Mouse (Mus musculus) left cerebral cortex, postnatal 25 days (tissue): ENCODE measurements around the gene Cyp4x1. TPM values are rescaled to one million over a fixed set of nuclear protein-coding genes. Genes with fewer than 3 reads are reported as not detected.

ENCODE experiments used
- DNase-seq, 2 experiments: peaks; one replicate each; pipeline ENCODE4 v3.0.0; 2022; ENCODE audit warnings: low spot score in 2 of 2, mixed read lengths in 1 of 2
- intact Hi-C: fragments of 180-260 bp; cut with DNase I; formaldehyde crosslinking; loops from one replicate; pipeline ENCODE4 v1.15.1; 2025
- total RNA-seq, 2 experiments: library from RNA; stranded (reverse); gene quantifications; 2 replicates each; pipeline ENCODE4 v1.2.3; 2021

The Cyp4x1 gene
- total RNA-seq, 2 experiments from 2014 or later, result 11.6 to 13.8 TPM

- intact Hi-C loops, result no loop called here
Measured at GRCm38 (mm10) chr4:115094056-115094455, 40.0 kb downstream of the Cyp4x1 start.

GRCm38 (mm10) chr4:115093331-115093864 is 40.7 kb downstream of the Cyp4x1 start:
- intact Hi-C loops, result no loop called here
- DNase-seq, result no peak

More at GRCm38 (mm10) chr4:115094056-115094455, 40.0 kb downstream of the Cyp4x1 start:
- DNase-seq, result no peak

GRCm38 (mm10) chr4:115091806-115092205 is 42.3 kb downstream of the Cyp4x1 start:
- intact Hi-C loops, result no loop called here
- no peak for DNase-seq

- DNase-seq, result no peak
- intact Hi-C loops, result no loop called here
Measured at GRCm38 (mm10) chr4:115090592-115090991, 43.5 kb downstream of the Cyp4x1 start.

GRCm38 (mm10) chr4:115088611-115089338 is 45.3 kb downstream of the Cyp4x1 start, which contains the start of gene Pdzk1ip1:
Pdzk1ip1 (plus strand) TSS chr4:115088708.
- intact Hi-C loops, result no loop called here
- no peak for DNase-seq

GRCm38 (mm10) chr4:115086763-115087415 is 47.2 kb downstream of the Cyp4x1 start:
- intact Hi-C loops, result no loop called here
- no peak for DNase-seq

- intact Hi-C loops, result no loop called here
Measured at GRCm38 (mm10) chr4:115086257-115086656, 47.8 kb downstream of the Cyp4x1 start.

GRCm38 (mm10) chr4:115085522-115086095 is 48.5 kb downstream of the Cyp4x1 start:
- DNase-seq, result peak; percentile 41 to 52
- intact Hi-C loops, result loop anchor here (2.0 kb wide), 2 partner anchors 37 to 47 kb away; no protein-coding TSS in a partner anchor

More at GRCm38 (mm10) chr4:115086257-115086656, 47.8 kb downstream of the Cyp4x1 start:
- no peak for DNase-seq

- DNase-seq, result no peak
- intact Hi-C loops, result no loop called here
Measured at GRCm38 (mm10) chr4:115083031-115083430, 51.0 kb downstream of the Cyp4x1 start.

GRCm38 (mm10) chr4:115079821-115080349 is 54.2 kb downstream of the Cyp4x1 start:
- intact Hi-C loops, result no loop called here
- no peak for DNase-seq

- no peak for DNase-seq
- intact Hi-C loops, result no loop called here
Measured at GRCm38 (mm10) chr4:115078892-115079820, 54.9 kb downstream of the Cyp4x1 start.

GRCm38 (mm10) chr4:115075204-115075915 is 58.7 kb downstream of the Cyp4x1 start:
- intact Hi-C loops, result no loop called here
- DNase-seq, result no peak

GRCm38 (mm10) chr4:115074789-115075188 is 59.3 kb downstream of the Cyp4x1 start:
- no peak for DNase-seq
- intact Hi-C loops, result no loop called here

GRCm38 (mm10) chr4:115071668-115072067 is 62.4 kb downstream of the Cyp4x1 start:
- intact Hi-C loops, result no loop called here
- DNase-seq, result no peak

GRCm38 (mm10) chr4:115063518-115064239 is 70.4 kb downstream of the Cyp4x1 start:
- intact Hi-C loops, result no loop called here

GRCm38 (mm10) chr4:115062875-115063517 is 71.1 kb downstream of the Cyp4x1 start:
- peak in 1 of 2 experiments; percentile 34 for DNase-seq
- intact Hi-C loops, result no loop called here

More at GRCm38 (mm10) chr4:115063518-115064239, 70.4 kb downstream of the Cyp4x1 start:
- no peak for DNase-seq

- intact Hi-C loops, result no loop called here
- DNase-seq, result no peak
Measured at GRCm38 (mm10) chr4:115062540-115062874, 71.6 kb downstream of the Cyp4x1 start.
